In the genomic region with DNA sequence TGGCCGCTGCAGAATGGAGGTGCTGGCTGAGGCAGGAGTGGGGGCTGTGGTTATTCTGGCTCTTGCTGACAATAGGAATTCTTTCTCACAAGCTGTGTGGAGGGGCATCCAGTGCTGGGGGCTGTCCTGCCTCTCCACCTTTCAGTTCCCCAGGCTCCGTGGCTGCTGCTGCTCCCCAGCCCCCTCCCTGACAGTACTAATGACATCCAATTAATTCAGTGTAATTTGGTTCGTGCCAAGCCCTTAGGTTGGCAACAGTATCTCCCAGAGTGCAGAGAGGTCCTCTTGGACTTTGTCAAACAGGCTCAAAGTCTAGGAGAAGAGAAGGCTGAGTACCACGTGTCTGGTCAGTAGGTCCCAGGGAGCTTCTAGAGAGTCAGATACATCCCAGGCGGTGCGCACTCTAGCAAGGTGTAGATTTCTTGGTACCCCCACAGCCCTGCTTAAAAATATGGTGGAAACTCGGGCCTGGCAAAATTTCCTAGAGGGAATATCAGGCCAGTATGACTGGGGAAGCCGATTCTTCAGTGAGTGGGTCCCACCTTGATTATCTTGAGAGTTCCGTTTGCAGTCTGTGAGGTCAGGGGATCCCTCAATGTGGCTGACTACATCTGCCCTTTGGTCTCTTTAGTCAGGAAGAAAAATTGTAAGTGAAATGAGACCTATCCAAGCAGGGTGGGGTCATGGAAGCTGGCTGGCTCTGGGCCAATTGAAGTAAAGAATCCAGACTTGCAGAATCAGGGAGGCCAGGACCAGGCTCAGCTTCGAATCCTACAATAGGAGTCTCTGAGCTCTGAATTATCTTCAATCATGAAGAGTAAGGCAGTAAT, we compare ENCODE assay signal across 14 mouse cellular contexts. TPM values are rescaled to one million over a fixed set of nuclear protein-coding genes. Genes with fewer than 3 reads are reported as not detected.
DNase-seq lines count a peak whose midpoint lies in the region; ATAC-seq lines count a peak whose summit lies in the region.
"Had no signal": no experiment of that assay in that cellular context is flagged by ENCODE, and none has a peak within 500 bp of the region (broad histone marks: within the 10 kb centered on the region; RNA-seq: fewer than 3 reads in every experiment).

No protein-coding gene starts in this region.

- ATAC-seq in kidney, embryonic 15.5 days (replicated peaks; ENCODE audit: low FRiP score), result no peak
- ATAC-seq in neural tube, embryonic 13.5 days (ENCODE audit: low read depth), result no peak
- ATAC-seq in neural tube, embryonic 15.5 days (ENCODE audit: low FRiP score), result no peak
- ATAC-seq: midbrain, embryonic 16.5 days had no signal

- DNase-seq in kidney, adult 11 months, result peak; percentile 70
- peak; percentile 85 for DNase-seq in kidney, adult 9 months
- no peak for DNase-seq in gastrocnemius, adult 18-20 months (ENCODE audit: low spot score)
- no peak for DNase-seq in right cerebral cortex, adult 2 months (ENCODE audit: low spot score in 2 of 2)
- DNase-seq: cerebellum, adult 11 months; cerebellum, postnatal 25 days; left cerebral cortex, postnatal 4 days; lung, postnatal 36 days; thymus, postnatal 4 days had no signal

- H3K4me1 ChIP-seq in kidney, embryonic 15.5 days, result 0 out of 2 replicates have a peak, but pooled peaks cover 2% of the 10 kb centered on the region
- peaks cover 25% of the 10 kb centered on the region for H3K4me1 ChIP-seq in neural tube, embryonic 13.5 days (replicated peaks)
- H3K4me1 ChIP-seq in neural tube, embryonic 15.5 days, result peaks cover 9% of the 10 kb centered on the region; the same call in 1 of the 2 replicates
- H3K4me1 ChIP-seq: liver, embryonic 15.5 days had no signal

- no peak overlapping the region for H3K27ac ChIP-seq in kidney, embryonic 15.5 days
- no peak overlapping the region; the same call in 1 of the 2 replicates for H3K27ac ChIP-seq in neural tube, embryonic 13.5 days (replicated peaks)
- H3K27ac ChIP-seq in neural tube, embryonic 15.5 days (replicated peaks), result no peak overlapping the region
- H3K27ac ChIP-seq: liver, embryonic 15.5 days had no signal

- no peaks in the 10 kb centered on the region for H3K36me3 ChIP-seq in kidney, embryonic 15.5 days
- no peaks in the 10 kb centered on the region for H3K36me3 ChIP-seq in neural tube, embryonic 13.5 days
- H3K36me3 ChIP-seq in neural tube, embryonic 15.5 days, result no peaks in the 10 kb centered on the region
- H3K36me3 ChIP-seq: liver, embryonic 15.5 days had no signal

- H3K9me3 ChIP-seq in kidney, embryonic 15.5 days (replicated peaks), result no peaks in the 10 kb centered on the region
- H3K9me3 ChIP-seq in neural tube, embryonic 13.5 days, result no peaks in the 10 kb centered on the region
- no peaks in the 10 kb centered on the region for H3K9me3 ChIP-seq in neural tube, embryonic 15.5 days (replicated peaks)
- H3K9me3 ChIP-seq: liver, embryonic 15.5 days had no signal

- no peak overlapping the region for H3K4me3 ChIP-seq in kidney, embryonic 15.5 days (replicated peaks)
- H3K4me3 ChIP-seq in neural tube, embryonic 13.5 days, result no peak overlapping the region
- no peak overlapping the region for H3K4me3 ChIP-seq in neural tube, embryonic 15.5 days (replicated peaks)
- H3K4me3 ChIP-seq: liver, embryonic 15.5 days had no signal

- H3K9ac ChIP-seq in kidney, embryonic 15.5 days, result no peak overlapping the region
- 0 out of 2 replicates have a peak overlapping the region, but pooled peaks have one; percentile 31 for H3K9ac ChIP-seq in neural tube, embryonic 13.5 days
- H3K9ac ChIP-seq in neural tube, embryonic 15.5 days (replicated peaks), result no peak overlapping the region
- H3K9ac ChIP-seq: liver, embryonic 15.5 days had no signal

- no peak overlapping the region for H3K4me2 ChIP-seq in kidney, embryonic 15.5 days
- no peak overlapping the region for H3K4me2 ChIP-seq in neural tube, embryonic 13.5 days
- no peak overlapping the region for H3K4me2 ChIP-seq in neural tube, embryonic 15.5 days
- H3K4me2 ChIP-seq: liver, embryonic 15.5 days had no signal

- WGBS in kidney, embryonic 15.5 days, result 53% methylated on average over 10 of the region's 10 CpGs
- WGBS in neural tube, embryonic 13.5 days, result 59% methylated on average over 10 of the region's 10 CpGs
- 54% methylated on average over 10 of the region's 10 CpGs for WGBS in neural tube, embryonic 15.5 days

- no peaks in the 10 kb centered on the region for H3K27me3 ChIP-seq in kidney, embryonic 15.5 days
- 0 out of 2 replicates have a peak, but pooled peaks cover 5% of the 10 kb centered on the region for H3K27me3 ChIP-seq in neural tube, embryonic 13.5 days
- H3K27me3 ChIP-seq in neural tube, embryonic 15.5 days (replicated peaks), result no peaks in the 10 kb centered on the region
- H3K27me3 ChIP-seq: liver, embryonic 15.5 days had no signal

RNA-seq across cellular contexts. Expression of a gene that starts 26.5 kb away (rescaled TPM):
- 41.8 and 45.7 TPM in 2 replicates for polyA plus RNA-seq in kidney, embryonic 15.5 days (2015; fragmentation: Nextera tagmentation; extraction: Ambion mirVana)
- 33.3 and 36.0 TPM in 2 replicates for polyA plus RNA-seq in neural tube, embryonic 13.5 days (2015; fragmentation: Nextera tagmentation; extraction: Ambion mirVana)
- 31.2 and 32.2 TPM in 2 replicates for polyA plus RNA-seq in neural tube, embryonic 15.5 days (2015; fragmentation: Nextera tagmentation; extraction: Ambion mirVana)
- 10 to 100 TPM; 11.1 to 11.8 TPM for total RNA-seq in gastrocnemius, adult 18-20 months (2021)

RNA-seq across cellular contexts. Expression of a gene that starts 48.3 kb away (rescaled TPM):
- polyA plus RNA-seq in kidney, embryonic 15.5 days (2015; fragmentation: Nextera tagmentation; extraction: Ambion mirVana), result 22.5 and 25.5 TPM in 2 replicates
- 28.8 and 33.6 TPM in 2 replicates for polyA plus RNA-seq in neural tube, embryonic 13.5 days (2015; fragmentation: Nextera tagmentation; extraction: Ambion mirVana)
- polyA plus RNA-seq in neural tube, embryonic 15.5 days (2015; fragmentation: Nextera tagmentation; extraction: Ambion mirVana), result 34.0 and 42.0 TPM in 2 replicates
- 10 to 100 TPM; 12.3 to 17.3 TPM for total RNA-seq in gastrocnemius, adult 18-20 months (2021)

Comparison
In these comparisons a context has a peak if more than half of its experiments do, and no peak if none do; other contexts are left out.
1. DNase-seq: peak in kidney, adult 11 months (single experiment) and kidney, adult 9 months (single experiment); none in gastrocnemius, adult 18-20 months (single experiment) and right cerebral cortex, adult 2 months (0 of 2).